Mouse (Mus musculus) CD4-positive, CD25-positive, alpha-beta regulatory T cell, adult 9 weeks (primary cell): ENCODE results near the gene Orm2. TPM values are rescaled to one million over a fixed set of nuclear protein-coding genes. Genes with fewer than 3 reads are reported as not detected.

Source experiments
- polyA plus RNA-seq: library from polyadenylated mRNA; unstranded; fragments of 100-300 nt; shearing (Covaris generic); gene quantifications from one replicate; pipeline ENCODE4 v1.2.1, GENCODE M21; 2017

Orm2 gene
- polyA plus RNA-seq: 0.81 TPM

GRCm38 (mm10) chr4:63362150-63362549 is at the start of gene Orm2:
Gene Orm2, plus strand, starts transcription at chr4:63362449.

GRCm38 (mm10) chr4:63344295-63344694 is 18.0 kb upstream of the Orm2 start, which contains the start of gene Orm1:
Gene Orm1, plus strand, starts transcription at chr4:63344560.

GRCm38 (mm10) chr4:63355877-63356665 is 6.2 kb upstream of the Orm2 start, which contains the start of gene Orm3:
Gene Orm3, plus strand, starts transcription at chr4:63356162.

GRCm38 (mm10) chr4:63403040-63403959 is 41.1 kb downstream of the Orm2 start, which contains the start of gene Akna:
Gene Akna, minus strand, starts transcription at chr4:63403354.

Other genes starting within 250 kb of the Orm2 start
- gene Ambp, start 207.7 kb upstream of the Orm2 start, polyA plus RNA-seq: not detected
- not detected for gene Kif12, start 190.3 kb upstream of the Orm2 start, polyA plus RNA-seq
- gene Col27a1, start 148.4 kb upstream of the Orm2 start, polyA plus RNA-seq: 0.66 TPM
- not detected for gene Orm1, start 17.9 kb upstream of the Orm2 start, polyA plus RNA-seq
- gene Orm3, start 6.3 kb upstream of the Orm2 start, polyA plus RNA-seq: 0.41 TPM
- gene Akna, start 40.9 kb downstream of the Orm2 start, polyA plus RNA-seq: 423 TPM
- gene Whrn, start 133.5 kb downstream of the Orm2 start, polyA plus RNA-seq: 2.6 TPM
- 155 TPM for gene Atp6v1g1, start 182.3 kb downstream of the Orm2 start, polyA plus RNA-seq
- 32.2 TPM for gene Tmem268, start 196.3 kb downstream of the Orm2 start, polyA plus RNA-seq
- gene Gm11213, start 242.8 kb downstream of the Orm2 start, polyA plus RNA-seq: not detected